Mouse (Mus musculus): Measurements from ENCODE around the gene Maged1. TPM values are rescaled to one million over a fixed set of nuclear protein-coding genes. Genes with fewer than 3 reads are reported as not detected.
"Not testable (repeated sequence)": the region's sequence is repeated elsewhere in the genome, so short reads cannot be mapped to it uniquely, and the experiment has no call there.

Gene Maged1
- polyA plus RNA-seq (2012; rRNA removed): 50.7 and 50.9 TPM in 2 replicates

DNA sequence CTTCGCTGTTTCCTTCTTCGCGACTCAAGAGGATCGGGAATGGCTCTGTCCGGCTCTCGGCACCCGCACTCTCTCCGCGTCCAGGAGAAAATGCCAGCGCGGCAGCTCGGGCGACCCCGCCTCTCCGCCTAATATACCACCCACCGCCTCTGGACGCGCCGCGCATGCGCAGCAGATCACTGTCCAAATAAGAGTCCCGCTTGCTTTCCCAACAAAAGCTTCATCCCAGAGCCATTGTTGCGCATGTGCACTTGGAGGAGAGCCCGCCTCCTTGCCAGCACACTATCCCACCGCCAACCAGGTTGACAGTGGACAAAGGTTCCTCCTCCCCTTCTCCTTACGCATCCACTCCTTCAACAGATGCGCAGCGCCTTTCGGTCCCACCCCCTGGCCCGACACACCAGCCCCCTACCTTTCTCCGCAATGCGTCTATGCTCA lies at the start of gene Maged1:
Maged1 (minus strand) TSS at position 226 of the 438 bp plus-strand sequence.
- DNase-seq (ENCODE audit: low read depth, low spot score): peak; percentile 48
- WGBS: 17% methylated on average over 27 of the region's 32 CpGs

DNA sequence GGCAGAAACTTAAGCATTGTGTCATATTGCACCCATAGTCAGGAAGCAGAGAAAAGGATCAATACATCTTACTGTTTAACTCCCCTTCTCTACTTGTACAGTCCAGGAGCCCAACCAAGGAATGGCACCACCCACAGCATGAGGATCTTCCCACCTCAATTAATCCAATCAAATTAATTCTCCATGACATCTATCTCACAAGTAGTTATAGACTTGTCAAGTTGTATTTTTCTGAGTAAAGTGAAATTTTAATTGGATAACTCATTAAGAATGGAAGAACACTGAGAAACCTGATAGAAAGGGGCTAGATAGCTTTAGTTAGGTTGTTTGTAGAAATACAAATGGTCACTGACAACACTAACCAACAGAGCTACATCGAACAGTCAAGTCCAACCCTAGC lies 38.3 kb upstream of the Maged1 start:
- WGBS: 80% methylated on average over 1 of the region's 1 CpGs
- DNase-seq (ENCODE audit: low read depth, low spot score): no peak

DNA sequence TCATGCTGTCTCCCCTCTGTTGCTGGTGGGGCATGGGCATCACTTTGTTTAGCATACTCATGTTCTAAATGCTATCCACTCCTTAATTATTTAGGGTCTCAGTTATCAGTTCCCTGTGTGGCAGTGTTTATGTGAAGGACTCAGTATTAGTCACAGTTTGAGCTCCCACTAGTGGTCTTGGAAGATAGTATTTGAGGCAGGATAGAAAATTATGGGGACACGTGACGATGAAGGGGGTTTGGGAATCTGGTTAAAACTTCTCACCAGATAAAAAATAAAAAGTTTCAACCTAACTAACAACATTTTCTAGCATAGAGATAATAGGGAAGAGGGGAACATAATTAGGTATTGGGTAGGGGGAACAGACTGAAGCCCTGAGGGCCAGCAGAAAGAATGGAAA lies 22.8 kb upstream of the Maged1 start:
- 82% methylated on average over 2 of the region's 2 CpGs for WGBS
- DNase-seq (ENCODE audit: low read depth, low spot score): no peak

DNA sequence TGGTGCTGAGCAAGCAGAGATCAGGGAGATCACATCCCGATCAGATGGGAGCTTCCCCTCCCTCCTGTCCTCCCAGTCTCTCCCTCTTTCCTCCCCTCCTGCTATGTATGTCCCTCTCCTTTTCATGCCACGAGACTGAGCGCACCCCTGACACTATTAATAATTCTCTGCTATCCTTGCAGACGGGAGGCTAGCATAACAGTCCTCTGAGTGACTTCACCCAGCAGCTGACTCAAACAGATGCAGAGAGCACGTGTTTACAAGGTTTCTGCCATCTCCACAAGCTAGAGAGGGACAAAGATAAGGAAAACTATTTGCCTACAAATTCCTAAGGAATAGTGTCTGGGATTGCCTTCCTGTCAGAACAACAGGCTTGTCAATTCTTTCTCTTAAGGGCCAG lies 20.4 kb upstream of the Maged1 start:
- WGBS: 35% methylated on average over 5 of the region's 5 CpGs
- DNase-seq (ENCODE audit: low read depth, low spot score): no peak

DNA sequence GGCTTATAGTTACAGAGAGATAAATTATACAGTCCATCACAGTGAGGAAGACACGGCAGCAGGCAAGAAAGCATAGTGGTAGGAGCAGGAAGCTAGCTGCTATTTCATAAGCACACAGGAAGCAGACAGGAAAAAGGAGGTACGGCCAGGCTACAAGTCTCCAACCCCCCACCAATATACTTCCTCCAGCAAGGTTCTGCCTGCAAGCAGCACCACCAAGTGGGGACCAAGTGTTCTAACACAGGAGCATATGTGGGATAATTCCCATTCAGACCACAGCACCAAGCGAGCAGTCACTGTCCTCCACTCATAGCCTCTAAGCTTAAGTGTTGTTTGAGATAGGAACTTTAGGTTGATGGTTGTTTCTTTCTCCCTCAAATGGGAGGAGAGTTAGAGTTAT lies 6.3 kb upstream of the Maged1 start:
- 38% methylated on average over 3 of the region's 3 CpGs for WGBS
- DNase-seq (ENCODE audit: low read depth, low spot score): no peak

DNA sequence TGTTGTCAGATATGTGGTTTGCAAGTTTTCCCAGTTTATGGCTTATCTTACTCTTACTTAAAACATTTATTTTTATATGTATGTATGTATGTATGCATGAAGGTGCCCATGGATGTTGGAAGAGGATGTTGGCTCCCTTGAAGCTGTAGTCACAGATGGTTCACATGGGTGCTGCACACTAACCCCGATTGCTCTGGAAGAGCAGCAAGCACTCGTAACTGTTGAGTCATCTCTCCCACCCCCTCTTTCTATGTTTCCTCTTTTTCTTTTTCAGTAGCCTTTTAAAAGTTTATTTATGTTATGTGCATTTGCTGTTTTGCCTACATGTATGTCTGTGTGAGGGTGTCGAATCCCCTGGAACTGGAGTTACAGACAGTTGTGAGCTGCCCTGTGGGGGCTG lies 4.0 kb upstream of the Maged1 start:
- DNase-seq (ENCODE audit: low read depth, low spot score): no peak
- 64% methylated on average over 3 of the region's 3 CpGs for WGBS

DNA sequence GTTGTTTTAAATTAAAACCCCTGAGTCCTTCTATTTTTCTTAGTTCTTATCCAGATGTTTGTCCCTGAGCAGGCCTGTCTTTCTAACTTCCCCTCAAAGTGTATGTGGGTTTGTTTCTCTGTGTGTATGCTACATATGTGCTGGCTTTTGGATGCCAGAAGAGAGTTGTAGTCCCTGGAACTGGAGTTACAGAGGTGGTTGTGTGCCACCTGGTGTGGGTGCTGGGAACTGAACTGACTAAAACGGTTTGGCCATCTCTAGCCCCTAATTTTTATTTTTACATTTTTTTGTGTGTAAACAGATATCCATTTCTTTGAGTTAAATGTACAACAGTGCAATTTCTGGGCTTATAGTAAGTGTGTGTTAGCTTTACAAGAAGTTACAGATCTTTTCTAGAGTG lies 3.0 kb upstream of the Maged1 start:
- no peak for DNase-seq (ENCODE audit: low read depth, low spot score)
- WGBS: 20% methylated on average over 1 of the region's 1 CpGs

DNA sequence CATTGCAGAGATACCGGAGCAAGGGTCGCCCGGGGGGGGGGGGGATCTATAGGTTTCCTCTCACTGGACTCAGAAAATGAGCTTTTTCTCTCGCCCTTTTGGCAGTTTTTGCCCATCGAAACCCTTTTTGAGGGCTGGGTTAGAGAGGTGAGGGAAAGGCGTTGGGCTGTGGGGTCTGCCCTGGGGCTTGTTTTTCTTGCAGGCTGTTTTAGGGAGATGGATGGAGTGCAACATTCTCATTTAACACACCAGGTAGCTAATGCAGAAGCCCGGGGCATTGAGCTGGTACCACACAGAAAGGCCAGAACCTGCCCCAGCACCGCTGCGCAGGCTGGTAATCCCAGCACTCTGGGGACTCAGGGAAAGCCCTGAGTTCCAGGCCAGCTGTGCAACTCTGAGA lies 593 bp upstream of the Maged1 start:
- DNase-seq (ENCODE audit: low read depth, low spot score): no peak
- 37% methylated on average over 9 of the region's 9 CpGs for WGBS

DNA sequence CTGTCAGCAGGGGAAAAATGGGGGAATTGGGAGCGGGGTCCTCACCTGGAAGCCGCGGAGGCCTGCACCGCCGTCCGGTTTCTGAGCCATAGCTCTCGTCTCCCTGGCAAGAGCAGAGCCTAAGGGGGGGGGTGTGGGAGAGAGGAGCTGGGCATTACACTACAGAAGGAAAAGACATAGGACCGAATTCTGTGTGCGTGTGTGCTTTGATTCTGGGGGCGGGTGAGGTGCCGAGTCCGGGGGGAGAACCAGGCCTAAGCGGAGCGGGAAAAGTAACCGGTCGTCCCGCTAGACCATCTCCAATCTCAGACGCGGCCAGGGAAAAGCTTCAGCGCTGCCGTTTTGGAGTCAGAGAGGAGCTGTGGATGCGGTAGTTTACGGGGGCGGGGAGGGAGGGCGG lies 737 bp downstream of the Maged1 start:
- DNase-seq (ENCODE audit: low read depth, low spot score): no peak
- 16% methylated on average over 25 of the region's 25 CpGs for WGBS

DNA sequence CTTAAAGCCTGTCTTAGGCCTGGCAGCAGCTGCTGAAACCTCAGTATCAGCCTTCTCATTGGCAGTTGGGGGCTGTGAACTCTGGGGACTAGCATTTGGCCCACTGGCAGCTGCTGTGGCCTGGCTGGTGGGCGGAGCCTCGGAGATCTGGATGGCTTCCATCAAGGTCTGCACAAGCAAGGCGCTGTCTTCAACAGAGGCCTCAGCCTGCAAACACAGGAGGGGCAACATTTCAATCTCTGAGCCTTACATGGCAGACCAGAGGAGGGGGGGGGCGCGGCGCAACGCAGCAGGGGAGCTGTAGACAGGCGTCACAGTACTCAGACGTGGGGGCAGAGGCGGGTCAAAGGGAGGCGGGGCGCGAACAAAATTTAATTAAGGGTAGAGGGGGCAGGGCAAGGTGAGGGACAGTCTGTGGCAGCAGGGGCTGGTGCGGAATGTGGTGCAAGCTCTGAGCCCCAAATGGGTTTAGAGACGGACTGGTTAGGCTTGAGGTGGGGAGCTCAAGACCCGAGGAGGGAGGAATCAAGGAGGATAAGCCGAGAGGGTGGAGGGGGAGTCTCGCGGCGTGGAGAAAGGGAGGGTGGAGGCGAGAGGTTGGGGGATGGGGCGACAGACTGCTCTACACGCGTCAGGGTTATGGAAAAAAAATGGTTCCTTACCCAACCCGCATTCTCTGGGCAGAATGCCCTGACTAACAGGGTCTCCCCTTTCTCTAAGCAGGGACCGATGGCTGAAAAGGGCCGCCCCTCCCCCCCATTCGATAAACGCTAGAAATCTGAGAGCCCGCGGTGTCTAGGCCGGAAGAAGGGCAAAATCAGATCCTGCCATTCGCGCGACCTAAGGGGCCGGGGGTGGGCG lies 1.4 kb downstream of the Maged1 start:
- DNase-seq (ENCODE audit: low read depth, low spot score): no peak
- 19% methylated on average over 37 of the region's 37 CpGs for WGBS

DNA sequence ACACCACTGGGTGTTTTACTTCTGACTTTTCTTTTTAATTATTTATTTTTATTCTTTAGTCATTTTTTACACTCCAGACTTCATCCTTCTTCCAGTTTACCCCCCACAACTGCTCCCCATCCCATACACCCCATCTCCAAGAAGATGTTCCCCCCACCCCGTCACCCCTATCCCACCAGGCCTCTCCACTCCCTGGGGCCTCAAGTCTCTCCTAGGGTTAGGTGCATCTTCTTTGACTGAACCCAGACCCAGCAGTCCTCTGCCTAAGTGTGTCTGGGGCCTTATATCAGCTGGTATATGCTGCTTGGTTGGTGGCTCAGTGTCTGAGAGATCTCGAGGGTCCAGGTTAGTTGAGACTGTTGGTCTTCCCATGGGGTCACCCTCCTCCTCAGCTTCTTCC lies 7.6 kb downstream of the Maged1 start:
- no peak for DNase-seq (ENCODE audit: low read depth, low spot score)
- WGBS: 58% methylated on average over 2 of the region's 2 CpGs

DNA sequence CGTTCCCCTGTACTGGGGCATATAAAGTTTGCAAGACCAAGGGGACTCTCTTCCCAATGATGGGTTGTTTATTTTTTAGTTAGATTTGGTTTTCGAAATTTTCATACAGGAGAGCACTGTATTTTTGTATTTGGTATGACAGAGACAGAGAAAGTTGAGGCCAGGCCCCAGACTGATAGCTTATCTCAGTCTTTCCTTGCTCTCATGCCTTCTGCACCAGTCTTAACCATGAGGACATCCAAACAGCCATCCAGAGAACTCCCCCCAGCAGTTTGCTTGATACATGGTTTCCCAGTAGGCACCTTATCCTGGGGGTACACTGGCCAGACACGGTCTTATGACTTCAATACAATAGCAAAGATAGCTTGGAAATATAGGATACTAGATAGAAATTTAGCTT lies 11.6 kb downstream of the Maged1 start:
- DNase-seq (ENCODE audit: low read depth, low spot score): no peak
- WGBS: 79% methylated on average over 3 of the region's 3 CpGs

DNA sequence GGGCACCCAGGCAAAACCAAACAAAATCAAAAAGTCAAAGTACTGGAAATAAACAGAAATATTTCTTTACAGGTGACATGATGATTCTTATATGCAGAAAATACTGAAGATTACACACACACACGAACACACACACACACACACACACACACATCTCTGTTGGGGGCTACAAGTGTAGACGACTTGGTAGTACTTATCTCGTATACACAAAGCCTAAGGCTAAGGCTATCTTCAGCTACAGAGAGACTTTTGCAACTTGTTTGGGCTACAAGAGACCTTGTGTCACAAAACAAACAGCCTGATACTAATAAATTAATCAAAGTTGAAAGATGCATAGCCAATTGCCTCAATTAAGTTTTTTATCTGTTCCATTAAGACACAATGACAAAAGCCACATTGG lies 19.8 kb downstream of the Maged1 start:
- WGBS: 74% methylated on average over 3 of the region's 3 CpGs
- no peak for DNase-seq (ENCODE audit: low read depth, low spot score)

DNA sequence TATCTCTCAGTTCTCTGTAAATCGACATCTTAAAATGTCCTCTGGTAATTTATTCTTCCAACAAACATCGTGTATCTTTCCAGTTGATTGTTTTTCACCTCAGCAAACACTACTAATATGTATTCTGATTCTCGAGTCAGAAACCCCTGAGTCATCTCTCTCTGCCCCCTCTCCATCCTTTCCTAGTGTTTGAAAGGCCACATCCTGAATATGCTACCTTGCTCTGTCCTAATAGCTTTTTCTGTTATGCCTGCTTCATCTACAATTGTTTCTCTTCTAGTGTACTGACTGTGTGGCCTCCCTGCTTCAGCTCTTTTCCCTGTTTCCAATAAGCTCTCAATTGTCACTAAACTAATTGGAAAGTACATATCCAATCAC lies 33.5 kb downstream of the Maged1 start:
- WGBS: 57% methylated on average over 3 of the region's 3 CpGs
- no peak for DNase-seq (ENCODE audit: low read depth, low spot score)

DNA sequence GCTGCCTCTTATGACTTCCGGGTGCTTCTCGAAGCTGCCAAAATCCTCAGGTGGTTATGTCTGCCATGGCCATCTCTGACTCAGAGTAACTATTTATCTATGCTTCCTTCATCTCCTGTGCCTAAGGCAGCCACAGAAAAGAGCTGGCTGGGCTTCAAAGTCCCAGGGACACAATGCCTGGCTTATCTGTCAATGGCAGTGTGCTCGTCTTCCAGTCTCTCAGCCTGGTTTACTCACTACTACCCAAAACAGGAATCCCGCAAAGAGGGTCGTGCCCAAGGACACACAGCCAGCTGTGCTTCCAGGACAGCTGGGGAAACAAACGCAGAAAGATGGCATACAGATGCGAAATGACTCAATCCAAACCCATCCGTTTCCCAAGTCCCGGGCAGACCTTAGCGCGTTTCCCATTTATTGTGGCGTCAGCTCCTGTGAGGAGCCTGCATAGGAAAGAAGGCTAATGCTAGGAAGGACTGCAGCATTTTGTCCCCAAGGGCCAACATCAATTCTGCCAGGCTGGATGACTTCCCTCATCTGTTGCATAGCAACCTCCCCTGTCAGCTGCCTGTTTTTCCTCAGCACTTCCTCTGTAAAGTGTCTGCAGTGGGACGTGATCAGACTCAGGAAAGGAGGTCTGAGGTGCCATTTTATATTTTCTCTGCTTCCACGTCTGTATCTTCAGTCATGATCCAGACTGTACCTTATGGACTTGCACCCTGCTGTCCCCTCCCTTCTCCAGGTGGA lies 34.1 kb downstream of the Maged1 start:
- WGBS: 37% methylated on average over 8 of the region's 14 CpGs

DNA sequence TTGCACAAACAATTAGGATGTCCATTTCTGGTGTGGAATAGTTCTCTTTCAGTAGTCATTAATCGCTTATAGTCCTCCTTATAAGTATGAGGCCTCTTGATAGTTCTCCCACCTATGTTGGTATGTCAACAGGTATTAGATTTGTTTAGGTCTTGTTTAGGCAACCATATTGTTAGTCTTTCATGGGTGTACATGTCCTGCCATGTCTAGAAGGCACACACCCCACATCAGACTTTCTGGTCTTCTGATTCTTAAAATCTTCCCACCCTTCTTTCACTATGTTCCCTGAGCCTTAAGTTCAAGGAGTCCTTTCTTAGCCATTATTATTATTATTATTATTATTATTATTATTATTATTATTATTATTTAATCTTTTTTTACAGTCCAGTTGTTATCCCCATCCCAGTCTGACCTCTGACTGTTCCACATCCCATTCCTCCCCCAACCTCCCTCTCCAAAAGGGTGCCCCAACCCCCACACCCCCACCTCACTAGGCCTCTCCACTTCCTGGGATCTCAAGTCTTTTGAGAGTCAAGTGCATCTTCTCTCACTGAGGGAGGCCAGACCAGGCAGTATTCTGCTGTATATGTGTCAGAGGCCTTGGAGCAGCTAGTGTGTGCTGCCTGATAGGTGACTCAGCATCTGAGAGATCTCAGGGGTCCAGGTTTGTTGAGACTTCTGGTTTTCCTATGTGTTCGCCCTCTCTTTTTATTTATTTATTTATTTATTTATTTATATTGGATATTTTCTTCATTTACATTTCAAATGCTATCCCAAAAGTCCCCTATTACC lies 55.7 kb downstream of the Maged1 start:
- 96% methylated on average over 2 of the region's 2 CpGs for WGBS
- DNase-seq (ENCODE audit: low read depth, low spot score): no peak

More for the DNA sequence above, 34.1 kb downstream of the Maged1 start:
- not testable (repeated sequence) for DNase-seq (ENCODE audit: low read depth, low spot score)
